Mouse (Mus musculus) forebrain, postnatal 0 days (tissue): ENCODE results near the gene Rps12. TPM values are rescaled to one million over a fixed set of nuclear protein-coding genes. Genes with fewer than 3 reads are reported as not detected.

Source experiments
- ATAC-seq: fragments of 200-750 bp; cut with Nextera tagmentation; 2 replicates; pipeline ENCODE4 v1.8.0; 2017; ENCODE audit warnings: mild to moderate bottlenecking, moderate library complexity
- DNase-seq: peaks from one replicate; pipeline ENCODE4 v3.0.0-alpha.2; 2015
- H3K27ac ChIP-seq: fragments of 300-500 bp; sonication (generic); 2 replicates; pipeline ENCODE4 v1.5.1; 2014; ENCODE audit warnings: low read depth, mild to moderate bottlenecking, antibody characterized with exemption, low read length, moderate library complexity, mixed read lengths
- H3K27me3 ChIP-seq: fragments of 300-500 bp; sonication (generic); 2 replicates; pipeline ENCODE4 v1.6.1; 2014; ENCODE audit warnings: mild to moderate bottlenecking, low read length, mixed read lengths; ENCODE audit not compliant: insufficient read depth
- H3K36me3 ChIP-seq: fragments of 300-500 bp; sonication (generic); 2 replicates; pipeline ENCODE4 v1.6.1; 2014; ENCODE audit warnings: mild to moderate bottlenecking, moderate library complexity; ENCODE audit not compliant: insufficient read depth
- H3K4me1 ChIP-seq: fragments of 300-500 bp; sonication (generic); 2 replicates; pipeline ENCODE4 v1.6.1; 2014; ENCODE audit warnings: antibody characterized with exemption; ENCODE audit not compliant: insufficient read depth
- H3K4me2 ChIP-seq: fragments of 300-500 bp; sonication (generic); 2 replicates; pipeline ENCODE4 v1.6.1; 2014; ENCODE audit warnings: low read depth, mild to moderate bottlenecking, moderate library complexity
- H3K4me3 ChIP-seq: fragments of 300-500 bp; sonication (generic); 2 replicates; pipeline ENCODE4 v1.5.1; 2014; ENCODE audit warnings: low read depth, low read length, mixed read lengths
- H3K9ac ChIP-seq: fragments of 300-500 bp; sonication (generic); 2 replicates; pipeline ENCODE4 v1.6.1; 2014; ENCODE audit warnings: mild to moderate bottlenecking
- H3K9me3 ChIP-seq: fragments of 300-500 bp; sonication (generic); 2 replicates; pipeline ENCODE4 v1.6.1; 2016; ENCODE audit warnings: low read length
- CTCF ChIP-seq: sonication (generic); IDR thresholded peaks from 2 replicates; pipeline ENCODE4 v1.5.1; 2016; ENCODE audit warnings: antibody characterized with exemption, control low read depth, low read depth
- WGBS: fragments of 180-500 bp; shearing (Covaris S2); extraction: QIAGEN DNeasy Blood & Tissue Kit; methylation state at CpG from one replicate; pipeline ENCODE4 v1.1.7; 2014; 5-methylcytosine and 5-hydroxymethylcytosine counted together
- polyA plus RNA-seq: library from polyadenylated mRNA; unstranded; fragments of >200 nt; fragmentation: Nextera tagmentation; extraction: Ambion mirVana; gene quantifications from 2 replicates; pipeline ENCODE4 v1.2.1, GENCODE M21; 2015
- total RNA-seq: library from RNA; depleted of rRNA; stranded (reverse); fragments of >200 nt; gene quantifications from 2 replicates; pipeline ENCODE4 v1.2.3, GENCODE M21; 2014

Rps12 gene
- total and polyA plus RNA-seq, 2 experiments from 2014 or later = 134 to 2,036 TPM

DNA sequence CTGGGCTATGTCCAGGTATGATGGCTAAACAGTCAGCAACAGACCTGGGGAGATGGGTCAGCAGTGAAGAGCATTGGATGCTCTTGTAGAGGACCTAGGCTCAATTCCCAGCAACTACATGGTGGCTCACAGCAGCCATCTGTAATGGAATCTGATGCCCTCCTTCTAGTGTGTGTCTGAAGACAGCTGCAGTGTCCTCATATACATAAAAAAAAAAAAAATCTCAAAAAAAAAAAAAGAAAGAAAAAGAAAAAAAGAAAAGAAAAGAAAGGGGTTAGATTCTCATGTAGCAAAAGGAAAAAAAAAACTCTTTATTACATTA lies 25.3 kb upstream of the Rps12 start:
- ATAC-seq (peak; percentile 42), DNase-seq (no peak)
- H3K27ac ChIP-seq = no peak overlapping the region
- no peak overlapping the region for H3K9ac ChIP-seq
- H3K4me2 ChIP-seq = no peak overlapping the region
- peaks cover 7% of the 10 kb centered on the region; the same call in 1 of the 2 replicates for H3K36me3 ChIP-seq
- TF ChIP-seq CTCF = no peak
- H3K4me1 ChIP-seq = no peaks in the 10 kb centered on the region
- no peak overlapping the region for H3K4me3 ChIP-seq
- H3K27me3 ChIP-seq = no peaks in the 10 kb centered on the region
- H3K9me3 ChIP-seq = no peaks in the 10 kb centered on the region

GRCm38 (mm10) chr10:23811635-23812437 lies 24.8 kb upstream of the Rps12 start:
- no peaks in the 10 kb centered on the region for H3K4me1 ChIP-seq
- DNase-seq (peak; percentile 83), ATAC-seq (peak; percentile 64)
- H3K4me2 ChIP-seq = no peak overlapping the region
- peak; percentile 88 for TF ChIP-seq CTCF
- no peak overlapping the region for H3K9ac ChIP-seq
- no peak overlapping the region for H3K4me3 ChIP-seq
- WGBS = 75% methylated on average over 8 of the region's 12 CpGs
- H3K27ac ChIP-seq = no peak overlapping the region
- no peaks in the 10 kb centered on the region for H3K27me3 ChIP-seq
- H3K36me3 ChIP-seq = peaks cover 6% of the 10 kb centered on the region; the same call in 1 of the 2 replicates
- H3K9me3 ChIP-seq = no peaks in the 10 kb centered on the region

GRCm38 (mm10) chr10:23806201-23806600 lies 19.1 kb upstream of the Rps12 start:
- no peak for DNase-seq
- Histone ChIP-seq H3K36me3 (peaks cover 38% of the 10 kb centered on the region), H3K4me1 (no peaks in the 10 kb centered on the region), H3K4me2 (no peak overlapping the region), H3K4me3 (no peak overlapping the region), H3K9me3 (no peaks in the 10 kb centered on the region), H3K9ac (no peak overlapping the region), H3K27me3 (no peaks in the 10 kb centered on the region), H3K27ac (no peak overlapping the region)
- TF ChIP-seq CTCF = no peak
- 37% methylated on average over 4 of the region's 4 CpGs for WGBS
- ATAC-seq = no peak

DNA sequence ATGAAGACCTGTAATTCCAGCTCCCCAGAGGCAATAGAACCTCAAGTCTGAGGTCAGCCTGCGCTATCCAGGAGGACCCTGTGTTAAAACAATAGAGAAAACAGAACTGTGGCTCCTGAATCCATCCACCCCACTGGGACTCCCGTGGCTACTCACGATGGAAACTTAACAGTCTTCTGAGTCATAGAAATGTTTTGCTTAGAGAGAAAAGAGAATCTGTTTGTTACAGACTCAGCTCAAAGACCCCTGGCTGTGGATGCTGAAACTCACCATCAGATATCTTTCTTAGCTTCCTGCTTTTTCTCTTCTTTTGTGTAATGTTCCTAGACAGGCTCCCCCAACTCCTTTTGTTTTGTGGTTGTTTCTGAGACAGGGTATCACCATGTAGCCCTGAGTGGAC lies 17.6 kb upstream of the Rps12 start:
- DNase-seq (no peak), ATAC-seq (no peak)
- 74% methylated on average over 3 of the region's 3 CpGs for WGBS
- Histone ChIP-seq H3K9me3 (no peaks in the 10 kb centered on the region), H3K4me2 (no peak overlapping the region), H3K4me3 (no peak overlapping the region), H3K27me3 (no peaks in the 10 kb centered on the region), H3K27ac (no peak overlapping the region), H3K36me3 (peaks cover 46% of the 10 kb centered on the region), H3K4me1 (no peaks in the 10 kb centered on the region), H3K9ac (no peak overlapping the region)
- TF ChIP-seq CTCF = no peak

DNA sequence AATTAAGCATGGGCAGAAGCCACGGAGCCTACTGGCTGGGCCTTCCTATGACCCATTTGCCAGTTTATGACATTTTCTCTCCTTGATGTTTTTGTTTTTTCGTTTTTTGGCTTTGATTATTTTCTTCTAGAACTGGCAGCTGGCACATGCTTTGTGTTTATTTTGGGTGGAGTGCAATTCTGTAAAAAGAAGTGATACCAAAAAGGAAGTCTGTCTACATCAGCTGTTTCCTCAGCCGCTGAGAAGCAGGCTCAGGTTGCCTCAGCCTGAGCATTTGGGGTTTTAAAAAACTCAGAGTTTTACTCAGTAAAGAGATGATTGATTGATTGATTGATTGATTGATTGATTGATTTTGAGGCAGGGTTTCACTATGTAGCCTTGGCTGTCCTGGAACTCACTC lies 15.8 kb upstream of the Rps12 start:
- 66% methylated on average over 3 of the region's 3 CpGs for WGBS
- H3K4me2 ChIP-seq = no peak overlapping the region
- no peak for ATAC-seq

DNA sequence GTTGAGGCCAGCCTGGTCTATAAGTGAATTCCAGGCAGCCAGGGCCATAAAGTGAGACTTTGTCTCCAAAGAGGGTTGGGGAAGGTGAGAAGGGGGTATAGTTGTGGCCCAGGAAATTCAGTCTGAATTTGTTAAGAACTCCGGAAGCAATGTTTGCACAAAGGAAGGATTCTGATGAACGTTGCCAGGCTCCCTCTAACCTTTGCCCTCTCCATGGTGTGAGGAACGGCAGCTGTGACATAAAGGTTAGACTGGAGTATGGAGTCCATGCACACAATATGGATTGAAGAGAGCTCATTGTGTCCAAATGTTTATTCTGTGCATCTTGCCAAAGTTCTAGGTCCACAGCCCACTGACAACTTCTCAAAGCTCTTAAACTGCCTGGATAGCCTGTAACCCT lies 12.9 kb upstream of the Rps12 start:
- Histone ChIP-seq H3K4me2 (no peak overlapping the region), H3K9me3 (no peaks in the 10 kb centered on the region), H3K27me3 (no peaks in the 10 kb centered on the region), H3K36me3 (peaks cover 34% of the 10 kb centered on the region), H3K9ac (no peak overlapping the region), H3K4me3 (no peak overlapping the region), H3K4me1 (peaks cover 20% of the 10 kb centered on the region), H3K27ac (no peak overlapping the region)
- 32% methylated on average over 3 of the region's 3 CpGs for WGBS
- ATAC-seq = no peak
- no peak for TF ChIP-seq CTCF
- DNase-seq = no peak

More for the DNA sequence above, 15.8 kb upstream of the Rps12 start:
- peaks cover 6% of the 10 kb centered on the region; the same call in 1 of the 2 replicates for H3K4me1 ChIP-seq
- peaks cover 46% of the 10 kb centered on the region for H3K36me3 ChIP-seq
- H3K27me3 ChIP-seq = no peaks in the 10 kb centered on the region
- H3K9me3 ChIP-seq = no peaks in the 10 kb centered on the region
- DNase-seq = no peak
- H3K4me3 ChIP-seq = no peak overlapping the region
- no peak for TF ChIP-seq CTCF
- no peak overlapping the region for H3K9ac ChIP-seq
- no peak overlapping the region for H3K27ac ChIP-seq

GRCm38 (mm10) chr10:23798142-23798541 lies 11.1 kb upstream of the Rps12 start:
- Histone ChIP-seq H3K36me3 (peaks cover 19% of the 10 kb centered on the region; the same call in 1 of the 2 replicates), H3K9me3 (no peaks in the 10 kb centered on the region)
- ATAC-seq = no peak

More at GRCm38 (mm10) chr10:23798142-23798541, 11.1 kb upstream of the Rps12 start:
- WGBS = 77% methylated on average over 1 of the region's 1 CpGs
- Histone ChIP-seq H3K4me2 (peak overlapping the region; percentile 74), H3K4me1 (peaks cover 20% of the 10 kb centered on the region), H3K4me3 (peak overlapping the region; percentile 68; the same call in 1 of the 2 replicates), H3K9ac (peak overlapping the region; percentile 14; the same call in 1 of the 2 replicates), H3K27me3 (no peaks in the 10 kb centered on the region), H3K27ac (no peak overlapping the region)
- TF ChIP-seq CTCF = no peak
- no peak for DNase-seq
